10 mouse cellular contexts compared by ENCODE assay signal in genomic region chr16:33677313-33677690, GRCm38 (mm10).
"Had no signal": no experiment of that assay in that cellular context is flagged by ENCODE, and none has a peak within 500 bp of the region (broad histone marks: within the 10 kb centered on the region; RNA-seq: fewer than 3 reads in every experiment).

No protein-coding gene starts in this region.

- H3K9me3 ChIP-seq: limb, embryonic 15.5 days; liver, embryonic 12.5 days; midbrain, embryonic 13.5 days; neural tube, embryonic 12.5 days had no signal

- H3K36me3 ChIP-seq: limb, embryonic 15.5 days; liver, embryonic 12.5 days; midbrain, embryonic 13.5 days; neural tube, embryonic 12.5 days had no signal

- ATAC-seq: liver, embryonic 12.5 days; midbrain, embryonic 13.5 days had no signal

- H3K4me2 ChIP-seq: limb, embryonic 15.5 days; liver, embryonic 12.5 days; lung, embryonic 14.5 days; midbrain, embryonic 13.5 days; neural tube, embryonic 12.5 days had no signal

- H3K27me3 ChIP-seq: limb, embryonic 15.5 days; midbrain, embryonic 13.5 days; neural tube, embryonic 12.5 days had no signal

- H3K4me3 ChIP-seq: left cerebral cortex, adult 2 months; limb, embryonic 15.5 days; liver, embryonic 12.5 days; midbrain, embryonic 13.5 days; neural tube, embryonic 12.5 days had no signal

- DNase-seq: kidney, adult 9 months; kidney, postnatal 4 days; lung, embryonic 14.5 days; spleen, adult 18-20 months; thymus, postnatal 4 days had no signal

- H3K27ac ChIP-seq: limb, embryonic 15.5 days; liver, embryonic 12.5 days; midbrain, embryonic 13.5 days; neural tube, embryonic 12.5 days had no signal

- H3K9ac ChIP-seq: limb, embryonic 15.5 days; liver, embryonic 12.5 days; lung, embryonic 14.5 days; midbrain, embryonic 13.5 days; neural tube, embryonic 12.5 days had no signal

- H3K4me1 ChIP-seq: liver, embryonic 12.5 days had no signal
